Mouse (Mus musculus): ENCODE measurements around the gene Osbpl7.
A peak's percentile ranks its signal among the peaks of the same experiment; 100 is the strongest.

Osbpl7 gene

GRCm38 (mm10) chr11:97040301-97041021, 10.0 kb upstream of the Osbpl7 start:
- no peak for DNase-seq (ENCODE audit: low read depth, low spot score)

DNA sequence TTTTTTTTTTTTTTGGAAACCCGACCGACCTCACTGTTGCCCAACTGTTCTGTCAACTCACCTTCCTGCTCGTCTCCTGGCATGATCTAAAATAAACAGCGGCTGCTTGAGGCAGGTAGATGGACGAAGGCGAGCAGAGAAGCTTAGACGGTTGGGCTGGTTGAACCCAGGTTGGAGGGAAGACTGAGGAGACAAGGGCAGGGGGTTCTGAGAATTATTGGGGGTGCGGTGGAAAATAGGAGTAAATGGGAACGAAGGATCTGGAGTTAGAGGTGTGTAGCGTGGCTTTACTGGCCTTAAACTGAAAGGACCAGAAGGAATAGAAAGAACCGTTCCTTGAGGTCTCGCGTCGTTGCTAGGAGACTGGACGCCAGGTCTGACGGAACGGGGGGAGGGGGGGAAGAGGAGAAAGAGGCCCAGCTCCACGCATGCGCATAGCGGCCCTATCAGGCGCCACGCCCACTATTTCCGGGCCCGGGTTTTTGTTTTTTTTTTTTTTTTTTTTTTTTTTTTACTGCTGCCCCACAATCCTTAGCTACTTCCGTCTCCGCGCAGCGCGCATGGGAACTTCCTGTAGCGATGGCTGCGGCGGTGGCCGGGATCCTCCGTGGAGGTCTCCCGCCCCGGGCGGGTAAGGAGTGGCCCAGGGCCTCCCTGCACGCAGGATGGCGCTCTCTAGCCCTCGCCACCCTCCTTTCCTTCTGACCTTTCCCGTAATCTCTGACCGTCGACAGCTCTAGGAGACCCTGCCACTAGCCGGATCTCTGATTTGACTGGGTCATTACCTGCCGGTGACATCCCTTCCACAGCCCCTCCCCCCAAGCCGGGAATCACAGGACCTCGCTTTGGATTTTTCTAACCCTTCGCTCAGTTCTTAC, 9.2 kb upstream of the Osbpl7 start, which contains the start of the genes Lrrc46 and Mrpl10:
Gene Lrrc46 (minus strand): TSS at position 386 of the 878 bp plus-strand sequence.
Gene Mrpl10 (plus strand): TSS at position 539 of the 878 bp plus-strand sequence.
- peak; percentile 89 for DNase-seq (ENCODE audit: low read depth, low spot score)

DNA sequence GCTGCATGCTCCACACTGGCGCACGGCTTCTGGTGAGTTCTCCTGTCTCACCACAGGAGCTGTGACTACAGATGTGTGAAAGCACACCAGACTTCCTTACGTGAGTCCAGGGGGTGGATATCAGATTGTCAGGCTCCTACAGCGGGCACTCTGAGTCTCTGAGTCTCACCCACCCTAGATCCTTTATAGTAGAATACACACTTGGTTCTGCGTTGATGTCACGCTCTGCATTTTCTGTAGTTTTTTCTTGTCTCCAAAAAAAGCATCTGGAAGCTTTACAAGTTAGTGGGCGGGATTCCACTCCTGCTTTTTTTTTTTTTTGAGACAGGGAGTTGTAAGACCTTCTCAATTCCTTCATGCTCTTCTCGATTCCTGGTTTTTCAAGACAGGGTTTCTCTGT, 5.5 kb upstream of the Osbpl7 start:
- DNase-seq (ENCODE audit: low read depth, low spot score) = peak; percentile 69

DNA sequence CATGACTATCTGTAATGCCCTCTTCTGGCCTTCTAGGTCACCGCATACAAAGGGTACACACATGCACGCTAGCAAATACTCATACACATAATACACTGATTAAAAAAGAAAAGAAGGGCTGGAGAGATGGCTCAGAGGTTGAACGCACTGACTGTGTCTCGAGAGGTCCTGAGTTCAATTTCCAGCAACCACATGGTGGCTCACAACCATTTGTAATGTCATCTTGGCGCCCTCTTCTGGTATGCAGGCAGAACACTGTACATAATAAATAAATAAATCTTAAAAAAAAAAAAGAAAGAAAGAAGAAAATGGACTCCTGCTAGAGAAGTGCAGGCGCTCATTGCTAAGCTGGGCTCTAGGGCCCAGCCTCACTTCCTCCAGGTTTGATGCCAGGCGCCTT, 4.6 kb upstream of the Osbpl7 start:
- no peak for DNase-seq (ENCODE audit: low read depth, low spot score)

DNA sequence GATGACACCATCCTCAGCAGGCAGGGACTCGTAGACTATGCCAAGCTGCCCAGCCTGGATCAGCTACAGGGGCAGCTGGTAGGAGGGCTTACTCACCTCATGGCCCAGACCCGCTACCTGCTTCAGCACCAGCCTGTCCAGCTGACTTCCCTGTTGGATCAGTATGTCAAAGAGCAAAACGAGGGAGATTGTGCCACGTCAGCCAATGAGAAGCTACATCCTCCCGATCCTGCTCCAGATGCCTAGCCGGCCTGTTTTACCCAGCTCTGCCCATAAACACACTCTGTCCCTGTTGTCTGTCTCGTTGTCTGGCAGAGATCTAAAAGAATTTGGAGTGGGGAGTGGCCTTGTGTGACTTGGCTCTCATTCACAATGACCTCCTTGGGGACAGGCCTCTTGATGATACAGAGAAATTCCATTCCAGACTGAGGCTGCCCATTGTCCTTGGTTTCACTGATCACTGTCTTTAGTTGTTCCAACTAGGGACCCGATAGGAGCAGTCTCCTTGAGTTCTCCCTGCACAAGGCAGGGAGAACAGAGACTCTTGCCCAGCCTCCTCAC, 2.3 kb upstream of the Osbpl7 start:
- no peak for DNase-seq (ENCODE audit: low read depth, low spot score)

DNA sequence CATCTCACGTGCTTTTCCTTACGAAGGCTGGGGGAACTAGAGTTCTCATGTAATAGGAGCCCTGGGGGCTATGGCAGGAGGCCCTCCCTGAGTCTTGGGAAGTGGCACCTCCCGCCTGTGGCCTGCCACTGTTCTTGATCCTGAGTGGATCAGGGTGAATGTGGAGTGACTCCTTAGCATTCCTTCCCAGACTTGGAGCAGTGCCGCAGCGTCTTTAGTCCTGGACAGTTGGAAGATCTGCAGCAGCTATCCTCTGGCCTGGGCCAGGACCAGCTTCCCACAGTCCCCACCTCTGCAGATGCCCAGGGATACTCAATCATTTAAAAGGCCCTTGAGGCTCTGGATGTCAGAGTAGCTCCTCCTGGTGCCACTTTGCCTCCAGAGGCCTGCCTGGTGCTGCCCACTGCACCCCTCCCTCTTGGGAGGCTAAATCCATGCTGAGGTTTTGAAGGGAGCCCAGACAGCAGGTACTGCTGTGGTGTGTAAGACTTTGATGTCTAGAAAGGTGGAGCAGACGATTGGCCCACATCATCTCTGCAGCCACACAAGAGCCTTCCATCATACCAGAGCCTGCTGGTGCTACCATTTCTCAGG, 839 bp upstream of the Osbpl7 start:
- DNase-seq (ENCODE audit: low read depth, low spot score) = no peak

GRCm38 (mm10) chr11:97050944-97051586, 637 bp downstream of the Osbpl7 start:
- no peak for DNase-seq (ENCODE audit: low read depth, low spot score)

GRCm38 (mm10) chr11:97052219-97052646, 1.8 kb downstream of the Osbpl7 start:
- no peak for DNase-seq (ENCODE audit: low read depth, low spot score)

- peak; percentile 75 for DNase-seq (ENCODE audit: low read depth, low spot score)
These were observed 13.0 kb downstream of the Osbpl7 start for GRCm38 (mm10) chr11:97063274-97063920.

DNA sequence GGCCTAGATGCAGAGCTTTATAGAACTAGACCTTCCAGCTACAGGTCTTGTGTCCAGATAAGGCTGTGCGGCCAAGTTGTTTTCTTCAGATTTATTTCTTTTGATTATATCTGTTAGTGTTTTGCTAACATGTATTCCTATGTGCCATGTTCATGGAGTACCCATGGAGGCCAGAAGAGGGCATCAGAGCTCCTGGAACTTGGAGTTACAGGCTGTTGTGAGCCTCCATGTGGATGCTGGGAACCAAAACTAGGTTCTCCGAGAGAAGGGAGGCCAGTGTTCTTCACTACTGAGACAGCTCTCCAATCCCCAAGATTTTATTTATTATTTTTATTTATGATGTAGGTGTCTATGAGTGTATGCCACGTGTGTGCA, 13.5 kb downstream of the Osbpl7 start:
- no peak for DNase-seq (ENCODE audit: low read depth, low spot score)

DNA sequence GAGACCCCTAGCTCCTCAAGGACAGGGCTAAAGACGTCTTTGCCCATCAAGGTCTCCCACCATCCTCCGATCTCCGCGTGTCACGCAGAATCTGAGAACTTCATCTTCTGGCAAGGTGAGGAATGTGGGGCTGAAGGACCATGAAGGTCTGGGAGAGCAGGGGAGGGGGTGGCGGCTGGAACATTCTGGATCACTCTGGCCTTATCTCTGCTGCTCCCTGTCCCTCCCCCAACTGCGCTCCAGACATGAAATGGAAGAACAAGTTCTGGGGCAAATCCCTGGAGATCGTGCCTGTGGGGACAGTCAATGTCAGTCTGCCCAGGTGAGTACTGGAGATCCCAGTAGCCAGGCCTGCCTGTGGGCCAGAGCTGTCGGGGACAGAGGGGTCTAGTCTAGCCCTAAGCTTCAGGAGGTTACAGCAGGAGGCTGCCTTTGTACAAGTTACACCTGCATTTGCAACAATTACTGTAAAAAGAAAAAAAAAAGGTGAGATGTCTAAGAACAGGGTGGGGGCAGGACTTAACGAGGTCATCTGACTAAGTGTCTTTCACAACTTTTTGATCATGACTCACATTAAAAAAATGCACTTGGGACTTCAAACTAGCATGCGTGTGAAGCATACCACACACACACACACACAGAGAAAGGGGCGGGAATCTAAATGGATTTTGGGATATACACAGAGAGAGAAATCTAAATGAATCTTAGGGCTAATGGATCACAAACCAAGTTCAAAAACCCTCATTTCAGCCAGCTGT, 15.3 kb downstream of the Osbpl7 start:
- DNase-seq (ENCODE audit: low read depth, low spot score) = no peak

GRCm38 (mm10) chr11:97066656-97067360, 16.4 kb downstream of the Osbpl7 start:
- no peak for DNase-seq (ENCODE audit: low read depth, low spot score)

DNA sequence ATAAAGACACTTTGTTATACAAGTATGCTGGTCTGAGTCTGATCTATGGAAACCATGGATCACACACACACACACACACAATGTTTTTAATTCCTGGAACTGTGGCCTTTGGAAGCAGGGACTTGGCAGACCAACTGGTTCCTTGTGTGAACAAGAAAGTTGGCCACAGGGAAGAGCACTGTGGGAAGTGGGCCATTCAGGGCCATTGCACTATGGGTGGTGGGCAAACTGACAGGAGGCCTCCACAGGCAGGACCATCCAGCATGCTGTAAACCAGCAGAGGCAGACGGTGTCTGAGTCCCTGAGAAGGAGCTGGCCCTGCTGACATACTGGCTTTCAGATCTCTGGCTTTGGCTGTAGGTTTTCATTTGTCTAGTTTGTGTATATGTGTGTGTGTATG, 18.9 kb downstream of the Osbpl7 start:
- no peak for DNase-seq (ENCODE audit: low read depth, low spot score)

DNA sequence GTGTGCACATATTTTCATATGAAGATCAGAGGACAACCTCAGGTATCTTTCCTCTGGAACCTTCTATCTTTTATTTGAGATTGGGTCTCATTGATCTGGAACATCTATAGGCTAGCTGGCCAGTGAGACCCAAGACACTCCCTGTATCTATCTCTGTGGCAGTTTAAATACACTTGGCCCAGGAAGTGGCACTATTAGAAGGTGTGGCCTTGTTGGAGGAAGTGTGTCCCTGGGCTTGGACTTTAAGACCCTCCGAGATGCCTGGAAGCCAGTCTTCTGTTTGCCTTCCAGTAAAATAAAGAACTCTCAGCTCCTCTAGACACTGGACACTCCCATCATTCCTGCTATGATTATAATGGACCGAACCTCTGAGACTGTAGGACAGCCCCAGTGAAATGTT, 19.3 kb downstream of the Osbpl7 start:
- DNase-seq (ENCODE audit: low read depth, low spot score) = no peak

DNA sequence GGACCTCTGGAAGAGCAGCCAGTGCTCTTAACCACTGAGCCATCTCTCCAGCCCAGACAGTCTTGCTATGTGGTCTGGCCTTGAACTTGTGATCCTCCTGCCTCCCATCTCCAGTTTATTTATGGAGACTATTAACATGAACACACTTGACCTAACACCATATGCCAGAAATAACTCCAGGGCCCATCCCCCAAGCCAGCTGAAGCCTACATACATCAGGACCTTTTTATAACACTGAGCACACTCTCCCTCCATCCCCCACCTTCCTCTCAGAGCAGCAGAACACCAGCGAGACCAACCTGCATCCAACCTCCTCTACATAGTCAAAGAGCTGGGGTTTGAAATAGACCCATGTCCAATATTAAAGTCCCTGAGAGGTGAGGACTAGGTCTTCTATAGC, 20.7 kb downstream of the Osbpl7 start:
- DNase-seq (ENCODE audit: low read depth, low spot score) = no peak

DNA sequence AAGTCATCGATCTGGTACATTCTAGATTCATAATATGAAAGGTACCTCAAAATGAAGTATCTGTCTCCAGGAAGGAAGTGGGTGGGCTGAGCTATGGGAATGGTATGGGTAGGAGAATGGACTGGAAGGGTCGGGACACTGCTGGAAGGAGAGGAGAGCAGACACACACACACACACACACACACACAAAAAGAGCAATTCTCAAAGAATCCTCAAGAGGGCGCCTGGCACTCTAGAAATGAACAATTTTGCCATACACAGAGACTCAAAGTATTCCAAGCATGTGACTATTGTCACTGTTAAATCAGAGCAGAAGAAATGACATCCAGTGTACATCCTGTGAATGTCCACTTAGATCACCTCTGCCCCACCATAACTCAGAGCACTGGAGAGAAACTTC, 22.1 kb downstream of the Osbpl7 start:
- DNase-seq (ENCODE audit: low read depth, low spot score) = no peak

DNA sequence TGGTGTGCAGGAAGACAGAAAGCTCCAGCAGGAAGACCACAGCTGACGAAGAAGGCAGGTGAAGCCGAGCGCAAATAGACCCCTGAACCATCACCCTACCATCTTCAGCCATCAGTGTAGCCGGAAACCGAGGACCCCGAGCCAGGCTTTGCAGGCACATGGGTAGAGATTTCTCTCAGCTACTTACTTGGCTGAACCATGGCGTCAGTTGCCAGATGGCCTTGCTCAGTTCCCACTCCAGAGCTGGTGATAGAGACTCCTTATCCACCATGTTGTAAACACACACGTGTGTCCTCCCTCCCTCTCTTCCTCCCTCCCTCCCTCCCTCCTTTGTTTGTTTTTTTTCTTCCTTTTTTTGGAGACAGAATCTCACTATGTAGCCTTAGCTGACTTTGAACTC, 23.8 kb downstream of the Osbpl7 start:
- no peak for DNase-seq (ENCODE audit: low read depth, low spot score)

DNA sequence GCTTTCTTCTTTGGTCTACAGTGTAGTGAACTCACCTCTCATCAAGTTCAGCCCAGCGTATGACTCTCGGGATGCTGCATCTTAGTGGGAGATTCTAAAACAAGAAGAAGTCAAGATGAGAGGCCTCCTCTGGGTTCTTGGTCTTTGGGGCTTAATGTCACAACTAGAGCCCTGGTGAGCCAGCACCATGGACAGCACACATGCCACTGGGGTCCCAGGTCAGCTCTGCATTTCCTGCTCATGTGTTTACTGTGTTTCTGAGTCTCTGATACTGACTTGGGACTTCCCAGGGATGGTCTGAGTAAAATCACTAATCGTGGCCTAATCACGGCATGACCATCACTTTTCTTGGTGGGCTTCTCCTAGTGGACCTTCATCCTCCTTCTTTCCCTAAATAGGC, 28.3 kb downstream of the Osbpl7 start:
- DNase-seq (ENCODE audit: low read depth, low spot score) = no peak

DNA sequence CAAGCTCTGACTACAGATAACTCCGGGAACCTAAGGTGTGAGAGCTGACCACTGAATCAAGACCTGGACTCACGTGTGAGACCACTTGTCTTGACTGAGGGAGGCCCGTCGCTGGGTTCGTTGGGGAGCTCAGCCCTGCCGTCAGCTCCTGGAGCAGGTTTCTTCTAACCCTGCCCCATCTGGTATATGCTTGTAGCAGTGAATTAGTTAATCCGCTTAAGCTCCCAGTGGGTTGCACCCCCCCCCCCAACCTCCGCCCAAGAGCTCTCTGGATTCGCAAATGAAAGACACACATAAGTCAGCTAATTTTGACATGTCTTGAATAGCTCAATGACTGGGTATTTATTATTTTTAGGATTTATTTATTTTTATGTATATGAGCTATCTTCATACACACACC, 29.9 kb downstream of the Osbpl7 start:
- DNase-seq (ENCODE audit: low read depth, low spot score) = no peak

DNA sequence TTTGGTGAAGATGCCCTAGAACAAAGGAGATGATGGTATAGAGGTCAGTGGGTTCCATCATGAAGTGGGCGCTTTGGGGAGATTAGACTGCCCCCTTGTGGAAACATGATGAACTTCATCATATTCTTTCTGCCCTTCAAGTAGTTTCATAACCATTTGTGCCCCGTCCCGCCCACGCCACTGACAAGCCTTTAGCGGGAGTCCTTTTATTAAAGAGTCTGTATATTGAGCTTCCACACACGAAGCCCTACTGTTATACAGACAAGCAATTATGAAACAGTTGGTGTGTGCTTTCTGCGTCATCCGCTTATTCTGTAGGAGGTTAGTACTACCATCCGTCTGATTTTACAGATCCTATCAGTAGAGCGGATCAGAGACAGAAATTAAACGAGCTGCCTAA, 32.5 kb downstream of the Osbpl7 start:
- DNase-seq (ENCODE audit: low read depth, low spot score) = no peak

Measured in telencephalon, adult 2 months (tissue).